Mouse (Mus musculus) embryo, embryonic 10.5 days (tissue): ENCODE results near the gene Csn1s2a.
"Not testable (repeated sequence)": the region's sequence is repeated elsewhere in the genome, so short reads cannot be mapped to it uniquely, and the experiment has no call there.

Experiments used
- DNase-seq: peaks from one replicate; pipeline ENCODE4 v3.0.0-alpha.2; 2015; ENCODE audit warnings: low spot score

Csn1s2a gene

GRCm38 (mm10) chr5:87774267-87774666, at the start of gene Csn1s2a:
Gene Csn1s2a, plus strand, starts transcription at chr5:87774567.
- DNase-seq = no peak

GRCm38 (mm10) chr5:87734821-87735220, 39.5 kb upstream of the Csn1s2a start:
- no peak for DNase-seq

GRCm38 (mm10) chr5:87753471-87753870, 20.9 kb upstream of the Csn1s2a start:
- DNase-seq = no peak

- DNase-seq = no peak
Observed at GRCm38 (mm10) chr5:87764546-87764945, 9.8 kb upstream of the Csn1s2a start.

GRCm38 (mm10) chr5:87772151-87772550, 2.2 kb upstream of the Csn1s2a start:
- DNase-seq = not testable (repeated sequence)

GRCm38 (mm10) chr5:87782731-87783130, 8.4 kb downstream of the Csn1s2a start:
- no peak for DNase-seq

- no peak for DNase-seq
Observed at GRCm38 (mm10) chr5:87807782-87808181, 33.4 kb downstream of the Csn1s2a start, which contains the start of gene Csn1s2b. Gene Csn1s2b, plus strand, starts transcription at chr5:87808082.

- DNase-seq = no peak
Observed at GRCm38 (mm10) chr5:87809253-87809652, 34.9 kb downstream of the Csn1s2a start.

GRCm38 (mm10) chr5:87825386-87825785, 51.0 kb downstream of the Csn1s2a start, which contains the start of gene Prr27:
Gene Prr27, plus strand, starts transcription at chr5:87825686.
- DNase-seq = no peak
